Comparison of ENCODE assay signal across 8 mouse cellular contexts in genomic region chr11:55468611-55469047, GRCm38 (mm10). TPM values are rescaled to one million over a fixed set of nuclear protein-coding genes. Genes with fewer than 3 reads are reported as not detected.
DNase-seq lines count a peak whose midpoint lies in the region; ATAC-seq and TF ChIP-seq lines count a peak whose summit lies in the region.

No protein-coding gene starts in this region.

- H3K9me3 ChIP-seq in hindbrain, embryonic 13.5 days = no peaks in the 10 kb centered on the region
- H3K9me3 ChIP-seq in midbrain, embryonic 10.5 days (replicated peaks) = no peaks in the 10 kb centered on the region

- no peaks in the 10 kb centered on the region for H3K27me3 ChIP-seq in testis, adult 2 months (ENCODE audit: control insufficient read depth, insufficient read depth, low read length)
- H3K27me3 ChIP-seq in hindbrain, embryonic 13.5 days = no peaks in the 10 kb centered on the region
- no peaks in the 10 kb centered on the region for H3K27me3 ChIP-seq in midbrain, embryonic 10.5 days (ENCODE audit: low read depth, poor library complexity, severe bottlenecking)

- WGBS in hindbrain, embryonic 13.5 days = 3% methylated on average over 17 of the region's 17 CpGs
- WGBS in midbrain, embryonic 10.5 days = 4% methylated on average over 17 of the region's 17 CpGs

- no peak for TF ChIP-seq POLR2A in testis, adult 2 months (IDR thresholded peaks at IDR 0.05; ENCODE audit: control insufficient read depth, low read depth, low read length)

- peak overlapping the region; percentile 76 for H3K9ac ChIP-seq in hindbrain, embryonic 13.5 days

- peak overlapping the region; percentile 88 for H3K4me3 ChIP-seq in testis, adult 2 months (ENCODE audit: control insufficient read depth, low read depth, low read length)
- peak overlapping the region; percentile 45 for H3K4me3 ChIP-seq in hindbrain, embryonic 13.5 days
- peak overlapping the region; percentile 99 for H3K4me3 ChIP-seq in midbrain, embryonic 10.5 days

- intact Hi-C loops in gastrocnemius, postnatal 14 days (cut with DNase I; ENCODE audit: low total_unique reads) = no loop called here
- intact Hi-C loops in gastrocnemius, postnatal 36 days (cut with DNase I) = no loop called here

- no peaks in the 10 kb centered on the region for H3K36me3 ChIP-seq in testis, adult 2 months (ENCODE audit: control insufficient read depth, insufficient read depth, low read length)
- peaks cover 9% of the 10 kb centered on the region; the same call in 1 of the 2 replicates for H3K36me3 ChIP-seq in hindbrain, embryonic 13.5 days
- H3K36me3 ChIP-seq in midbrain, embryonic 10.5 days = peaks cover 30% of the 10 kb centered on the region

- TF ChIP-seq CTCF in testis, adult 2 months (IDR thresholded peaks at IDR 0.05; ENCODE audit: control insufficient read depth, insufficient read depth, insufficient replicate concordance, low read depth, low read length) = no peak

- H3K27ac ChIP-seq in testis, adult 2 months (ENCODE audit: control insufficient read depth, insufficient read depth, low read depth, low read length) = peak overlapping the region; percentile 89
- H3K27ac ChIP-seq in hindbrain, embryonic 13.5 days = peak overlapping the region; percentile 92
- peak overlapping the region; percentile 93 for H3K27ac ChIP-seq in midbrain, embryonic 10.5 days (replicated peaks)

- peaks cover 18% of the 10 kb centered on the region for H3K4me1 ChIP-seq in testis, adult 2 months (ENCODE audit: control insufficient read depth, insufficient read depth, low read length)
- peaks cover 26% of the 10 kb centered on the region for H3K4me1 ChIP-seq in hindbrain, embryonic 13.5 days (replicated peaks)
- H3K4me1 ChIP-seq in midbrain, embryonic 10.5 days = peaks cover 26% of the 10 kb centered on the region

- peak; percentile 54 for DNase-seq in gastrocnemius, postnatal 14 days
- no peak for DNase-seq in gastrocnemius, postnatal 36 days
- DNase-seq in testis, postnatal 14 days (ENCODE audit: low spot score) = no peak
- no peak for DNase-seq in midbrain, embryonic 10.5 days (ENCODE audit: low spot score)
- DNase-seq in natural killer cell, adult 2 months (ENCODE audit: low spot score in 2 of 2) = no peak

- ATAC-seq in hindbrain, embryonic 13.5 days (ENCODE audit: low FRiP score) = peak; percentile 7; the same call in 1 of the 2 replicates
- ATAC-seq in inflammation-experienced regulatory T-cells, adult 6 months = no peak

- H3K4me2 ChIP-seq in hindbrain, embryonic 13.5 days = peak overlapping the region; percentile 82

RNA-seq across cellular contexts. Expression of gene G3bp1, which starts 0.9 kb away (rescaled TPM):
- total RNA-seq in gastrocnemius, postnatal 14 days (2021) = 10 to 100 TPM; 54.8 to 64.9 TPM
- 10 to 100 TPM; 46.1 to 48.5 TPM for total RNA-seq in gastrocnemius, postnatal 36 days (2021)
- polyA plus RNA-seq in testis, adult 2 months (2012; rRNA removed) = 10.0 and 10.7 TPM in 2 replicates
- 126 and 127 TPM in 2 replicates for polyA plus RNA-seq in hindbrain, embryonic 13.5 days (2015; fragmentation: Nextera tagmentation; extraction: Ambion mirVana)
- polyA plus RNA-seq in midbrain, embryonic 10.5 days (2016; fragmentation: Nextera tagmentation; extraction: Ambion mirVana) = 258 and 281 TPM in 2 replicates
- 10 to 100 TPM; 63.4 to 72.4 (median 65.1) TPM for polyA plus RNA-seq in inflammation-experienced regulatory T-cells, adult 6 months (2017; shearing (Covaris generic))

RNA-seq across cellular contexts. Expression of gene Atox1, which starts 7.6 kb away (rescaled TPM):
- total RNA-seq in gastrocnemius, postnatal 14 days (2021) = 10 to 100 TPM; 58.7 to 65.7 TPM
- total RNA-seq in gastrocnemius, postnatal 36 days (2021) = 10 to 100 TPM; 50.4 to 56.4 TPM
- 142 and 164 TPM in 2 replicates for polyA plus RNA-seq in testis, adult 2 months (2012; rRNA removed)
- polyA plus RNA-seq in hindbrain, embryonic 13.5 days (2015; fragmentation: Nextera tagmentation; extraction: Ambion mirVana) = 302 and 316 TPM in 2 replicates
- 229 and 231 TPM in 2 replicates for polyA plus RNA-seq in midbrain, embryonic 10.5 days (2016; fragmentation: Nextera tagmentation; extraction: Ambion mirVana)
- 100 to 1,000 TPM; 193 to 267 (median 197) TPM for polyA plus RNA-seq in inflammation-experienced regulatory T-cells, adult 6 months (2017; shearing (Covaris generic))

RNA-seq across cellular contexts. Expression of gene Sparc, which starts 45.6 kb away (rescaled TPM):
- 1,000 to 10,000 TPM; 1,630 to 1,800 TPM for total RNA-seq in gastrocnemius, postnatal 14 days (2021)
- total RNA-seq in gastrocnemius, postnatal 36 days (2021) = 100 to 1,000 TPM; 572 to 675 TPM
- polyA plus RNA-seq in testis, adult 2 months (2012; rRNA removed) = 374 and 406 TPM in 2 replicates
- polyA plus RNA-seq in hindbrain, embryonic 13.5 days (2015; fragmentation: Nextera tagmentation; extraction: Ambion mirVana) = 579 and 581 TPM in 2 replicates
- 333 and 416 TPM in 2 replicates for polyA plus RNA-seq in midbrain, embryonic 10.5 days (2016; fragmentation: Nextera tagmentation; extraction: Ambion mirVana)
- polyA plus RNA-seq in inflammation-experienced regulatory T-cells, adult 6 months (2017; shearing (Covaris generic)) = not detected

Comparison
In these comparisons a context has a peak if more than half of its experiments do, and no peak if none do; other contexts are left out.
1. H3K4me3 ChIP-seq: peak in every context shown above with its lines; median percentile 99 in midbrain, embryonic 10.5 days; 88 in testis, adult 2 months; 45 in hindbrain, embryonic 13.5 days.
2. RNA of gene Sparc, which starts 45.6 kb away (polyA plus RNA-seq): 579 to 581 TPM in hindbrain, embryonic 13.5 days, 374 to 406 TPM in testis, adult 2 months and 333 to 416 TPM in midbrain, embryonic 10.5 days; not detected in inflammation-experienced regulatory T-cells, adult 6 months; every median in the first group is over 100 times any median in the second.
3. Peak in every context shown above with its lines, with median percentiles within 50 percentile points of each other: H3K27ac ChIP-seq.